Mouse (Mus musculus) CH12.LX (cell line): Measurements from ENCODE around the gene S100a2. TPM values are rescaled to one million over a fixed set of nuclear protein-coding genes. Genes with fewer than 3 reads are reported as not detected.
A peak's percentile ranks its signal among the peaks of the same experiment; 100 is the strongest.

Experiments
- DNase-seq: peaks from one replicate; pipeline ENCODE4 v3.0.0-alpha.2; 2013; ENCODE audit errors: extremely low read depth
- H3K27ac ChIP-seq: 2 replicates; pipeline ENCODE4 v1.5.1; 2012; ENCODE audit warnings: low read depth, mild to moderate bottlenecking, control low read depth, moderate library complexity; ENCODE audit not compliant: insufficient read depth
- H3K27me3 ChIP-seq: replicated peaks from 2 replicates; pipeline ENCODE3; 2012; ENCODE audit warnings: inconsistent platforms
- H3K36me3 ChIP-seq, 2 experiments: replicated peaks in 1 of 2; 2 replicates each; pipeline versions ENCODE3 to v1.6.1; 2012; ENCODE audit warnings: inconsistent platforms in 1 of 2, low read length in 1 of 2, mild to moderate bottlenecking in 1 of 2, mixed read lengths in 1 of 2, moderate library complexity in 1 of 2; ENCODE audit not compliant: control insufficient read depth in 1 of 2, insufficient read depth in 1 of 2
- H3K4me1 ChIP-seq, 2 experiments: 2 replicates each; pipeline ENCODE4 v1.6.1; 2012; ENCODE audit warnings: inconsistent platforms in 1 of 2, moderate library complexity in 1 of 2; ENCODE audit not compliant: insufficient read depth in 2 of 2, control insufficient read depth in 1 of 2
- H3K4me2 ChIP-seq: 2 replicates; pipeline ENCODE4 v1.6.1; 2012; ENCODE audit warnings: low read depth, mild to moderate bottlenecking, control low read depth; ENCODE audit not compliant: poor library complexity, insufficient read depth, severe bottlenecking
- H3K4me3 ChIP-seq, 3 experiments: fragments of 150-350 bp in 1 of 3; sonication (generic) in 1 of 3; replicated peaks in 1 of 3; 2 replicates each; pipeline versions ENCODE3 to v1.5.1; 2011 to 2012; ENCODE audit warnings: low read depth in 2 of 3, low read length in 2 of 3, mild to moderate bottlenecking in 2 of 3, moderate library complexity in 2 of 3, control low read depth in 1 of 3, improper control_type of control experiment in 1 of 3, inconsistent platforms in 1 of 3, mixed read lengths in 1 of 3; ENCODE audit not compliant: poor library complexity in 1 of 3
- H3K79me2 ChIP-seq: replicated peaks from 2 replicates; pipeline ENCODE4 v1.6.1; 2012; ENCODE audit warnings: mild to moderate bottlenecking, moderate library complexity; ENCODE audit not compliant: control insufficient read depth, poor library complexity, insufficient read depth, severe bottlenecking; ENCODE audit errors: extremely low read depth
- H3K9ac ChIP-seq: 2 replicates; pipeline ENCODE4 v1.6.1; 2012; ENCODE audit warnings: low read depth, mild to moderate bottlenecking, control low read depth, moderate library complexity; ENCODE audit not compliant: insufficient read depth
- H3K9me3 ChIP-seq: replicated peaks from 2 replicates; pipeline ENCODE3; 2012; ENCODE audit warnings: low read length, inconsistent platforms, mixed read lengths
- BHLHE40 ChIP-seq: IDR thresholded peaks from 2 replicates; pipeline ENCODE4 v1.6.1; 2011; ENCODE audit warnings: mild to moderate bottlenecking, low read depth, low read length, improper control_type of control experiment
- CHD1 ChIP-seq: IDR thresholded peaks from 2 replicates; pipeline ENCODE4 v1.6.1; 2012; ENCODE audit warnings: low read depth, low read length, improper control_type of control experiment, inconsistent platforms
- CHD2 ChIP-seq: IDR thresholded peaks from 2 replicates; pipeline ENCODE4 v1.6.1; 2011; ENCODE audit warnings: low read length, improper control_type of control experiment
- CTCF ChIP-seq, 2 experiments: IDR thresholded peaks in 1 of 2; conservative IDR thresholded peaks in 1 of 2; 2 replicates each; pipeline ENCODE4 v1.5.1; 2011 to 2012; ENCODE audit warnings: low read depth in 2 of 2, low read length in 2 of 2, improper control_type of control experiment in 1 of 2, inconsistent platforms in 1 of 2, mild to moderate bottlenecking in 1 of 2, moderate library complexity in 1 of 2
- E2F4 ChIP-seq: IDR thresholded peaks from 2 replicates; pipeline ENCODE4 v1.6.1; 2011; ENCODE audit warnings: low read depth, low read length, improper control_type of control experiment; ENCODE audit not compliant: insufficient replicate concordance
- ELF1 ChIP-seq: IDR thresholded peaks from 2 replicates; pipeline ENCODE4 v1.6.1; 2014; ENCODE audit warnings: low read depth, mild to moderate bottlenecking, inconsistent platforms, low read length, improper control_type of control experiment
- HCFC1 ChIP-seq: IDR thresholded peaks from 2 replicates; pipeline ENCODE4 v1.6.1; 2012; ENCODE audit warnings: low read depth, mild to moderate bottlenecking, inconsistent platforms, low read length, improper control_type of control experiment
- IRF4 ChIP-seq: IDR thresholded peaks from 2 replicates; pipeline ENCODE4 v1.6.1; 2014; ENCODE audit warnings: low read depth, mild to moderate bottlenecking, inconsistent platforms, low read length, improper control_type of control experiment
- JUN ChIP-seq: IDR thresholded peaks from 2 replicates; pipeline ENCODE4 v1.6.1; 2011; ENCODE audit warnings: low read depth, mild to moderate bottlenecking, low read length, improper control_type of control experiment, moderate library complexity; ENCODE audit not compliant: insufficient read depth
- JUND ChIP-seq: conservative IDR thresholded peaks from 2 replicates; pipeline ENCODE4 v1.6.1; 2011; ENCODE audit warnings: low read depth, low read length, improper control_type of control experiment
- KAT2A ChIP-seq: IDR thresholded peaks from 2 replicates; pipeline ENCODE4 v1.6.1; 2012; ENCODE audit warnings: low read length, improper control_type of control experiment, inconsistent platforms; ENCODE audit not compliant: insufficient replicate concordance
- MAFK ChIP-seq: IDR thresholded peaks from 2 replicates; pipeline ENCODE4 v1.6.1; 2011; ENCODE audit warnings: low read length, improper control_type of control experiment; ENCODE audit not compliant: insufficient replicate concordance
- MAX ChIP-seq: IDR thresholded peaks from 2 replicates; pipeline ENCODE4 v1.6.1; 2011; ENCODE audit warnings: low read length, improper control_type of control experiment
- MAZ ChIP-seq: IDR thresholded peaks from 2 replicates; pipeline ENCODE4 v1.6.1; 2012; ENCODE audit warnings: low read depth, mild to moderate bottlenecking, inconsistent platforms, low read length, improper control_type of control experiment, moderate library complexity
- MXI1 ChIP-seq: IDR thresholded peaks from 2 replicates; pipeline ENCODE4 v1.6.1; 2011; ENCODE audit warnings: mild to moderate bottlenecking, low read depth, low read length, improper control_type of control experiment
- MYC ChIP-seq: IDR thresholded peaks from 2 replicates; pipeline ENCODE4 v1.6.1; 2011; ENCODE audit warnings: low read depth, mild to moderate bottlenecking, improper control_type of control experiment, low read length
- NRF1 ChIP-seq: IDR thresholded peaks from 2 replicates; pipeline ENCODE4 v1.6.1; 2014; ENCODE audit warnings: low read depth, mild to moderate bottlenecking, inconsistent platforms, low read length, improper control_type of control experiment, moderate library complexity
- PAX5 ChIP-seq: IDR thresholded peaks from 2 replicates; pipeline ENCODE4 v1.6.1; 2012; ENCODE audit warnings: low read length, inconsistent platforms, mixed read lengths
- POLR2AphosphoS2 ChIP-seq: IDR thresholded peaks from 2 replicates; pipeline ENCODE4 v1.6.1; 2011; ENCODE audit warnings: low read depth, low read length, improper control_type of control experiment
- RAD21 ChIP-seq: IDR thresholded peaks from 2 replicates; pipeline ENCODE4 v1.6.1; 2011; ENCODE audit warnings: low read depth, mild to moderate bottlenecking, low read length, improper control_type of control experiment, moderate library complexity
- RCOR1 ChIP-seq: conservative IDR thresholded peaks from 2 replicates; pipeline ENCODE4 v1.6.1; 2012; ENCODE audit warnings: low read depth, mild to moderate bottlenecking, inconsistent platforms, low read length, improper control_type of control experiment
- SIN3A ChIP-seq: IDR thresholded peaks from 2 replicates; pipeline ENCODE4 v1.6.1; 2012; ENCODE audit warnings: low read length, improper control_type of control experiment, inconsistent platforms
- SMC3 ChIP-seq: IDR thresholded peaks from 2 replicates; pipeline ENCODE4 v1.6.1; 2011; ENCODE audit warnings: low read depth, low read length, improper control_type of control experiment
- TBP ChIP-seq: conservative IDR thresholded peaks from 2 replicates; pipeline ENCODE4 v1.6.1; 2011; ENCODE audit warnings: low read depth, low read length, improper control_type of control experiment
- TCF12 ChIP-seq: IDR thresholded peaks from 2 replicates; pipeline ENCODE4 v1.6.1; 2014; ENCODE audit warnings: low read depth, mild to moderate bottlenecking, inconsistent platforms, low read length, improper control_type of control experiment
- UBTF ChIP-seq: IDR thresholded peaks from 2 replicates; pipeline ENCODE4 v1.6.1; 2012; ENCODE audit warnings: low read depth, mild to moderate bottlenecking, inconsistent platforms, low read length, improper control_type of control experiment, moderate library complexity
- USF1 ChIP-seq: IDR thresholded peaks from 2 replicates; pipeline ENCODE4 v1.6.1; 2014; ENCODE audit warnings: low read depth, mild to moderate bottlenecking, inconsistent platforms, low read length, improper control_type of control experiment
- USF2 ChIP-seq: conservative IDR thresholded peaks from 2 replicates; pipeline ENCODE4 v1.6.1; 2011; ENCODE audit warnings: low read depth, low read length, improper control_type of control experiment
- ZKSCAN1 ChIP-seq: IDR thresholded peaks from 2 replicates; pipeline ENCODE4 v1.6.1; 2012; ENCODE audit warnings: low read depth, inconsistent platforms, low read length, improper control_type of control experiment, borderline replicate concordance
- ZNF384 ChIP-seq: IDR thresholded peaks from 2 replicates; pipeline ENCODE4 v1.6.1; 2012; ENCODE audit warnings: low read depth, low read length, improper control_type of control experiment, inconsistent platforms
- dilution Hi-C: fragments of 300-500 bp; cut with MboI; formaldehyde crosslinking; loops from 2 replicates; pipeline ENCODE4 v1.14.3; 2020; ENCODE audit warnings: low sequenced_read_pairs; ENCODE audit not compliant: extremely low pct_unique_long_range_greater_than_20kb, extremely low pct_ligation_motif_present
- in situ Hi-C: fragments of 300-500 bp; cut with MboI; formaldehyde crosslinking; loops from 3 replicates; pipeline ENCODE4 v1.14.3; 2019; ENCODE audit warnings: low sequenced_read_pairs, low pct_ligation_motif_present, low pct_unique_long_range_greater_than_20kb, mixed read lengths
- polyA plus RNA-seq: library from polyadenylated mRNA; unstranded; fragments of >175 nt; gene quantifications from 2 replicates; pipeline ENCODE4 v1.2.1, GENCODE M21; 2012; ENCODE audit warnings: low read depth; ENCODE audit not compliant: insufficient read length
- total RNA-seq, 2 experiments: library from RNA; depleted of rRNA; stranded (reverse); fragments of 300-350 nt in 1 of 2; fragments of >200 nt in 1 of 2; gene quantifications; 2 replicates each; pipeline ENCODE4 v1.2.3; 2012 to 2014

Gene S100a2
- total and polyA plus RNA-seq, 3 experiments: not detected

GRCm38 (mm10) chr3:90617586-90617985 lies 27.5 kb downstream of the S100a2 start:
- TF ChIP-seq IRF4: peak; percentile 53; the same call in 1 of the 2 replicates
- no peak for TF ChIP-seq MAFK
- TF ChIP-seq SMC3: peak; percentile 7; the same call in 1 of the 2 replicates
- TF ChIP-seq MYC: peak; percentile 81
- no peak for TF ChIP-seq MXI1
- no peak for TF ChIP-seq ELF1
- TF ChIP-seq SIN3A: no peak
- TF ChIP-seq CTCF (conservative IDR thresholded peaks at IDR 0.05 in 1 of 2, IDR thresholded peaks at IDR 0.05 in 1 of 2; ENCODE audit: low read depth in 2 of 2, low read length in 2 of 2): peak; percentile 9 to 52; a peak in 2 of 4 replicates
- no peak for TF ChIP-seq USF1
- TF ChIP-seq PAX5: no peak
- no peak for TF ChIP-seq TBP
- no peak for TF ChIP-seq JUN
- no peak for TF ChIP-seq CHD1
- TF ChIP-seq E2F4: no peak
- TF ChIP-seq RAD21: peak; percentile 18
- TF ChIP-seq KAT2A: no peak
- peak; percentile 53; the same call in 1 of the 2 replicates for TF ChIP-seq MAX
- TF ChIP-seq USF2: no peak
- TF ChIP-seq NRF1: no peak
- TF ChIP-seq HCFC1: no peak
- TF ChIP-seq ZNF384: peak; percentile 42
- TF ChIP-seq UBTF: no peak
- 0 out of 2 replicates have a peak, but pooled peaks have one; percentile 6 for TF ChIP-seq BHLHE40
- no peak for TF ChIP-seq POLR2AphosphoS2
- no peak for TF ChIP-seq CHD2
- no peak for TF ChIP-seq RCOR1
- TF ChIP-seq MAZ: no peak
- no peak for TF ChIP-seq TCF12
- no peak for TF ChIP-seq JUND
- no peak for TF ChIP-seq ZKSCAN1
- no peak for DNase-seq
- Histone ChIP-seq H3K4me3 (no peak overlapping the region), H3K9me3 (no peaks in the 10 kb centered on the region), H3K27ac (no peak overlapping the region), H3K4me1 (peaks cover 0 to 24% of the 10 kb centered on the region in 2 experiments; a peak in 2 of 4 replicates), H3K27me3 (peaks cover 3% of the 10 kb centered on the region), H3K9ac (no peak overlapping the region), H3K79me2 (no peaks in the 10 kb centered on the region), H3K36me3 (no peaks in the 10 kb centered on the region), H3K4me2 (no peak overlapping the region)
- dilution Hi-C loops: no loop called here
- in situ Hi-C loops: no loop called here
